Mouse (Mus musculus) heart, postnatal 0 days (tissue): Measurements from ENCODE around the gene Klf2. TPM values are rescaled to one million over a fixed set of nuclear protein-coding genes. Genes with fewer than 3 reads are reported as not detected.
A peak's percentile ranks its signal among the peaks of the same experiment; 100 is the strongest.

Source experiments
- ATAC-seq: fragments of 200-750 bp; cut with Nextera tagmentation; 2 replicates; pipeline ENCODE4 v1.8.0; 2017; ENCODE audit warnings: low read depth, moderate number of reproducible peaks, moderate library complexity; ENCODE audit not compliant: insufficient read depth
- DNase-seq: peaks from one replicate; pipeline ENCODE4 v3.0.0-alpha.2; 2016; ENCODE audit warnings: low spot score
- H3K27ac ChIP-seq: fragments of 300-500 bp; sonication (generic); 2 replicates; pipeline ENCODE4 v1.5.1; 2014; ENCODE audit warnings: low read depth, mild to moderate bottlenecking
- H3K27me3 ChIP-seq: fragments of 300-500 bp; sonication (generic); 2 replicates; pipeline ENCODE4 v1.6.1; 2014; ENCODE audit warnings: low read length, mixed read lengths; ENCODE audit not compliant: control insufficient read depth, insufficient read depth
- H3K36me3 ChIP-seq: fragments of 300-500 bp; sonication (generic); replicated peaks from 2 replicates; pipeline ENCODE4 v1.6.1; 2014; ENCODE audit warnings: low read length, mixed read lengths; ENCODE audit not compliant: control insufficient read depth, insufficient read depth
- H3K4me1 ChIP-seq: fragments of 300-500 bp; sonication (generic); 2 replicates; pipeline ENCODE4 v1.6.1; 2014; ENCODE audit warnings: antibody characterized with exemption; ENCODE audit not compliant: control insufficient read depth, insufficient read depth
- H3K4me2 ChIP-seq: fragments of 300-500 bp; sonication (generic); 2 replicates; pipeline ENCODE4 v1.6.1; 2014; ENCODE audit warnings: low read depth, mild to moderate bottlenecking, low read length, moderate library complexity
- H3K4me3 ChIP-seq: fragments of 300-500 bp; sonication (generic); 2 replicates; pipeline ENCODE4 v1.5.1; 2014; ENCODE audit warnings: low read depth, low read length
- H3K9ac ChIP-seq: fragments of 300-500 bp; sonication (generic); replicated peaks from 2 replicates; pipeline ENCODE4 v1.6.1; 2014; ENCODE audit warnings: low read depth, low read length, mixed read lengths
- H3K9me3 ChIP-seq: fragments of 300-500 bp; sonication (generic); replicated peaks from 2 replicates; pipeline ENCODE4 v1.6.1; 2016; ENCODE audit warnings: low read length; ENCODE audit not compliant: control insufficient read depth
- CTCF ChIP-seq: IDR thresholded peaks from 2 replicates; pipeline ENCODE4 v1.5.1; 2016; ENCODE audit warnings: antibody characterized with exemption, control low read depth, low read depth
- EP300 ChIP-seq: IDR thresholded peaks from 2 replicates; pipeline ENCODE4 v1.6.1; 2016; ENCODE audit warnings: antibody characterized with exemption, low read depth
- WGBS: fragments of 180-500 bp; shearing (Covaris S2); extraction: QIAGEN DNeasy Blood & Tissue Kit; methylation state at CpG from one replicate; pipeline ENCODE4 v1.1.7; 2014; 5-methylcytosine and 5-hydroxymethylcytosine counted together
- polyA plus RNA-seq: library from polyadenylated mRNA; unstranded; fragments of >200 nt; fragmentation: Nextera tagmentation; extraction: Ambion mirVana; gene quantifications from 2 replicates; pipeline ENCODE4 v1.2.1, GENCODE M21; 2015
- total RNA-seq: library from RNA; depleted of rRNA; stranded (reverse); fragments of >200 nt; gene quantifications from 2 replicates; pipeline ENCODE4 v1.2.3, GENCODE M21; 2014; ENCODE audit warnings: low replicate concordance

Gene Klf2
- total and polyA plus RNA-seq, 2 experiments from 2014 or later = 17.7 to 32.9 TPM

DNA sequence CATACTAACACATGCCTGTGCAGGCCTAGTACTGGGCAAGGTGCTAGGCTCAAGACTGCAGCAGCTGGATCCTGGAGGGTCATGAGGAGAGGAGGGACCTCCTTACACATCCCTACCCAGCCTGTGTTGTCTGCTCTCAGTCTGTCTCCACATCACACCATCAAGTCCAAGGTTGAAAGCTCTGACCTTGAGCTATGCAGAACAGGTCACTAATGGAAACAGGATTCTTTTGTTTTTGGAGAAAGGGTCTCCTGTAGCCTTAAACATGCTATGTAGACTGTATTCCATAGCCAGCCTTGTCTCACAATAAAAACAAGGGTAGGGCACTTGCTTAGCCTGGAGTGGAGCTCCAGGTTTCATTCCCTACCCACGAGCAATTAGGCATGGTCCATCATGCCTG is 30.1 kb downstream of the Klf2 start:
- TF ChIP-seq CTCF = no peak
- no peak for TF ChIP-seq EP300
- no peaks in the 10 kb centered on the region for H3K9me3 ChIP-seq
- H3K36me3 ChIP-seq = peaks cover 28% of the 10 kb centered on the region
- H3K4me3 ChIP-seq = no peak overlapping the region
- no peaks in the 10 kb centered on the region for H3K27me3 ChIP-seq
- DNase-seq (no peak), ATAC-seq (no peak)
- H3K9ac ChIP-seq = no peak overlapping the region
- H3K27ac ChIP-seq = no peak overlapping the region
- 86% methylated on average over 1 of the region's 1 CpGs for whole genome bisulfite sequencing
- H3K4me2 ChIP-seq = no peak overlapping the region
- H3K4me1 ChIP-seq = peaks cover 8% of the 10 kb centered on the region

DNA sequence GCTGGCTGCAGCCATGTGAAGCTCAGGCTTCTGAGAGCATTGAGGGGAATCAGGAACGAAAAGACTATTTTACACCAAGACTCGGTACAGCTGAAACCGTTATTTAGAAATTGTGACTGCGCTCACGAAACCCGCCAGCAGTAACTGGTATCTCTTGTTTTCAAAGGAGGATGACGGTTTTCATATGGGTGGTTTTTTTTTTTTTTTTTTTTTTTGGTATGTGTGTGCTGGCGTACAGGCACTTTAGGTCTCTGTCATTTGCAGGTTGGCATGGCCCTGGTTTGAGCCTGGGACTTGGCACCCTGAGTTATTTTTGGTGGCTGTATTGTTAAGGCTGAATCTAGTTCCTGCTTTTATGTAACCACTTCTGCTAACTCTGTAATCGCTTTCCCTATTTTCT is 31.0 kb downstream of the Klf2 start:
- WGBS = 81% methylated on average over 9 of the region's 9 CpGs
- no peak for DNase-seq
- no peak for TF ChIP-seq CTCF
- TF ChIP-seq EP300 = no peak
- Histone ChIP-seq H3K4me3 (no peak overlapping the region), H3K4me2 (no peak overlapping the region), H3K4me1 (peaks cover 11% of the 10 kb centered on the region), H3K27ac (peak overlapping the region; percentile 47; the same call in 1 of the 2 replicates), H3K9ac (no peak overlapping the region), H3K9me3 (no peaks in the 10 kb centered on the region), H3K36me3 (peaks cover 22% of the 10 kb centered on the region), H3K27me3 (no peaks in the 10 kb centered on the region)
- no peak for ATAC-seq

DNA sequence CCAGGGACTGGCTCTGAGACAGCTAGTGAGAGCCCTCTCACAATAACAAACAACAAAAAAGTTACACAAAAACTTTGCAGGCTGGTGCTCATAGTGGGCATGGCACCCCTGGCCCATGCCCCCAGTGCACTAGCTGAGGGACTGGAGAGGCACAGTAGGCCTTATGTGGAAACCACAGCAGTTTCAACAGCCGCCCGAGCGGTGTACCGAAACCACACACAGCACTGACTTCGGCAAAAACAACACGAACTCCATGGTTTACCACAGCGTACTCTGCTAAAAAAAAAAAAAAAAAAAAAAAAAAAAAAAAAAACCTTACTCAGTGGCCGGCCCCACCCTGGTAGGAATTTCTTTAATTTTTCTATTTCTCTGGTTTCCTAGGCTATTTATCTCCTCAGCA is 31.9 kb downstream of the Klf2 start:
- ATAC-seq (no peak), DNase-seq (no peak)
- Histone ChIP-seq H3K4me1 (peaks cover 14% of the 10 kb centered on the region), H3K4me2 (no peak overlapping the region), H3K9me3 (no peaks in the 10 kb centered on the region), H3K9ac (no peak overlapping the region), H3K4me3 (no peak overlapping the region), H3K27ac (no peak overlapping the region), H3K36me3 (peaks cover 18% of the 10 kb centered on the region), H3K27me3 (no peaks in the 10 kb centered on the region)
- WGBS = 82% methylated on average over 8 of the region's 8 CpGs
- no peak for TF ChIP-seq EP300

DNA sequence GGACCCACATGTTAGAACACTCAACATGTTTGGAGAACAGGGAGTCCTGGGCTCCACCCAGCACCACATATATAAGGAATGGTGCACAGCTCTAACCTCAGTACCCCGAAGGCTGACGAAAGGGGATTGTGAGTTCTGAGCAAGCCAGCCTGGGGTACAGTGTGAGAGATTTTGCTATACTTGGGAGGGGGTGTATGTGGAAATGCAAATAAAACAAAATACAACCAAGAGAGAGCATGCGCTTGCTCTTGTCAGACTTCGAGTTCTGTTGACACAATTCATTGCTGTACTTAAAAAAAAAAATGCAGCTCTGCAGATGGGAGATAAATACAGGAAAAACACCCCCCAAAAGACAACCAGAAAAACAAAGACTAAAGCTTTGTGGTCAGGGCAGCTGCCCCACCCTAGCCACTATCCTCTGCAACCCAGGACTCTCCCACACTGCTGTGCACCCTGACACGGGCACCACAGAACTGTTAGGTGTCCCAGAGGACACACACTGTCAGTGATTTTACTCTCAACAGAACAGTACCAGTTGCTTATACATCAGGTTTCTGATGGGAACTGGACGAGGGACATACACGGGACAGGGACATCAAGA is 32.7 kb downstream of the Klf2 start:
- no peaks in the 10 kb centered on the region for H3K9me3 ChIP-seq
- TF ChIP-seq EP300 (no peak), CTCF (no peak)
- DNase-seq (no peak), ATAC-seq (no peak)
- H3K27me3 ChIP-seq = no peaks in the 10 kb centered on the region
- H3K4me1 ChIP-seq = peaks cover 14% of the 10 kb centered on the region
- H3K27ac ChIP-seq = no peak overlapping the region
- H3K4me3 ChIP-seq = no peak overlapping the region
- peaks cover 23% of the 10 kb centered on the region for H3K36me3 ChIP-seq
- 70% methylated on average over 7 of the region's 7 CpGs for WGBS
- no peak overlapping the region for H3K9ac ChIP-seq
- H3K4me2 ChIP-seq = no peak overlapping the region

DNA sequence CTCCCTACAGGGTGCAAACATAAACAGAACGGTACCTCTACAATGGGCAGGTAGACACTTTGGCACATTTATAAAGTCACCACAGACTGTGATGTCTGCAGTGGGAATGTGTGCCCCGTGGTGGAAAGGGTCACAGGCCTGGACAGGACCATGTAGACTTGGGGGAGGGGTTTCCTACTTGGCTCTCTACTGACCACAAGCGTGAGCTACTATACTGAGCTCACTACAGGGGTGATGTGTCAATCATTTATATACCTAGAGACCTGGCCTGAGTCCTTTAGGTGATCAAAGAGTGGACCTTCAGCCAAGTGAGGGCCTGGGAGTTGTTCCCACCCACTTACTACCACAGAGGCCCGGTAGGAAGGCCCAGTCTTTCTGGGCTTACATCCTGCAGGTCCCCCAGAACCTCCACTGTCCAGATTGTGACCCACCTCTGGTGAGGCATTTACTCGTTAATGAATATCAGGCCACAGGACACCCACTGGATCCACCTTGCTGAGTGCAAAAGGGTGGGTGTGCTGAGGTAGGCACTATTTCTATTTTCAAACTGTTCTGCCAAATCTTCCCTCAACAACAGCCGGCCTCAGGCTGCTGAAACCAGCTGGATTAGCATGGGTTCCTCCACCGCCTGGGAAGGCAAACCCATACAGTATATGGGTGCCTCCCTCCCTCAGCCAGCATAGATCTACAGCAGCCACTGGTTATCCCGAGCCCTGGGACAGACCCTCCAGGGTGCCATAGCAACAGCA is 34.3 kb downstream of the Klf2 start:
- 58% methylated on average over 8 of the region's 8 CpGs for WGBS
- ATAC-seq (no peak), DNase-seq (no peak)
- no peaks in the 10 kb centered on the region for H3K9me3 ChIP-seq
- H3K4me1 ChIP-seq = peaks cover 14% of the 10 kb centered on the region
- no peak overlapping the region for H3K4me3 ChIP-seq
- no peak overlapping the region for H3K9ac ChIP-seq
- TF ChIP-seq EP300 (no peak), CTCF (no peak)
- no peaks in the 10 kb centered on the region for H3K27me3 ChIP-seq
- peak overlapping the region; percentile 57 for H3K27ac ChIP-seq
- H3K4me2 ChIP-seq = no peak overlapping the region
- peaks cover 39% of the 10 kb centered on the region for H3K36me3 ChIP-seq

DNA sequence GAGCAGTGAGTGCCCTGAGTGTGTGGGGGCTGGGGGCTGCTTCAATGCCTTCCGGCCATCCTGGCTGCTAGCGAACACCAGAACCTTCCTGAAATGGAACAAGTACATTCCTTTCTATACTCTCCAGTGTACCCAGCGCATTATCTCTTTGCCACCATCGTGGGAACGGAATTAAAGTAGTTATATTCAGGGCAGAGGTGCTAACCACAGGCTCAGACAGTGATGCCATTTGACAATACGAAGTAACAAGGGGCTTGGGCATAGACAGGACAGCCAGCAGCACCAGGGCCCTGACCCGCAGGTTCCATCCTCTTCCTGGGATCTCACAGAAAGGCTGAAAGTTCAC is 34.8 kb downstream of the Klf2 start:
- no peak overlapping the region for H3K4me2 ChIP-seq
- ATAC-seq = peak; percentile 63; the same call in 1 of the 2 replicates
- no peaks in the 10 kb centered on the region for H3K27me3 ChIP-seq
- 35% methylated on average over 7 of the region's 7 CpGs for WGBS
- DNase-seq = peak; percentile 50
- TF ChIP-seq CTCF = no peak
- no peak for TF ChIP-seq EP300
- H3K4me3 ChIP-seq = no peak overlapping the region
- H3K9ac ChIP-seq = no peak overlapping the region
- H3K27ac ChIP-seq = peak overlapping the region; percentile 57
- H3K9me3 ChIP-seq = no peaks in the 10 kb centered on the region
- peaks cover 45% of the 10 kb centered on the region for H3K36me3 ChIP-seq
- peaks cover 14% of the 10 kb centered on the region for H3K4me1 ChIP-seq
